Mouse (Mus musculus) heart, postnatal 0 days (tissue): ENCODE data around the gene Vegfd.

Source experiments
- CTCF ChIP-seq: IDR thresholded peaks from 2 replicates; pipeline ENCODE4 v1.5.1; 2016; ENCODE audit warnings: antibody characterized with exemption, control low read depth, low read depth
- EP300 ChIP-seq: IDR thresholded peaks from 2 replicates; pipeline ENCODE4 v1.6.1; 2016; ENCODE audit warnings: antibody characterized with exemption, low read depth

DNA sequence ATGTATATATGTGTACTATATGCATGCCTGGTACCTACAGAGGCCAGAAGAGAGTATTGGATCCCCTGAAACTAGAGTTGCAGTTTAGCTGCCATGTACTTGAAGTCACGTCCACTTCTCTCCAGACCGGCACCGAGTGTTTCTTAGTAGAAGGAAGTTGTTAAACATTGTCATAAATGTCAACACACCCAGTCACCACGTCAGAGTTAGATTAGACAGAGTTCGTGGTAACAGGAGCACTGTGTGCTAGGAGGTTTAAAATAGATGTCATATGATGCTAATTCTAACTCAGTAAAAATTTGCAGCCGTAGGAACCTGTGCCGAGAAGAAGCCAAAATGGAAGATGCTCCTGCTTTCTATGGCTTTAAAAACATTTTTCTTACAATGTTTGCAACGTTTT is 63.5 kb downstream of the Vegfd start, which contains the start of gene Asb11:
- TF ChIP-seq EP300 (no peak), CTCF (no peak)
